18 mouse cellular contexts compared by ENCODE assay signal in the genomic region with DNA sequence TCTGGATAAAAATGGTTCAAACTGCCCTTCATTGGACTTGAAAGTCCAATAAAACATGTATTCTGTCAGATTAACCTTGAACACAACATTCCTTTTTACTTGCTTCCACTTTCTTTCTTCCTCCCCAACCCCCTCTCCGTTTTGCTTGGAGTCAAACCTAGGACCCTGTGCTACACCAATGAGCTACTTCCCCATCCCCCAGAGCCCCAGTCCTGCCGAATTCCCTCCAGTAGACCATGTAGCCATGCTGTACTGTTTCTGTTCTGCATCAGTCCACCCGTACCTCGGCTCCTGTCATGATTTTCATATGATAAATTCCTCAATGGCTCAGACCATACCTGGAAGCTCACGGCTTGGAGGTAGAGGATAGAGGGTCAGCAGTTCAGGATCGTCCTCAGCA. TPM values are rescaled to one million over a fixed set of nuclear protein-coding genes. Genes with fewer than 3 reads are reported as not detected.
DNase-seq lines count a peak whose midpoint lies in the region; ATAC-seq lines count a peak whose summit lies in the region.
"Had no signal": no experiment of that assay in that cellular context is flagged by ENCODE, and none has a peak within 500 bp of the region (broad histone marks: within the 10 kb centered on the region; RNA-seq: fewer than 3 reads in every experiment).

No protein-coding gene starts in this region.

- H3K4me1 ChIP-seq in neural tube, embryonic 11.5 days (ENCODE audit: control insufficient read depth, insufficient read depth, low read length), result peaks cover 8% of the 10 kb centered on the region; the same call in 1 of the 2 replicates
- H3K4me1 ChIP-seq in hindbrain, embryonic 12.5 days, result peaks cover 16% of the 10 kb centered on the region
- H3K4me1 ChIP-seq in midbrain, embryonic 12.5 days, result peaks cover 15% of the 10 kb centered on the region
- peaks cover 10% of the 10 kb centered on the region for H3K4me1 ChIP-seq in neural tube, embryonic 14.5 days (ENCODE audit: control insufficient read depth, insufficient read depth, low read length)
- H3K4me1 ChIP-seq in intestine, embryonic 16.5 days (ENCODE audit: control insufficient read depth, insufficient read depth, low read length), result no peaks in the 10 kb centered on the region
- H3K4me1 ChIP-seq: embryonic facial prominence, embryonic 15.5 days had no signal

- DNase-seq in neural tube, embryonic 11.5 days (ENCODE audit: low spot score), result peak; percentile 17
- no peak for DNase-seq in neural tube, embryonic 10.5 days (ENCODE audit: extremely low spot score, low spot score)
- DNase-seq in lung, postnatal 14 days, result no peak
- DNase-seq in adrenal gland, adult (ENCODE audit: inconsistent age in 2 of 2, low spot score in 1 of 2), result no peak
- DNase-seq: B cell, adult 2 months; heart, adult 2 months; kidney, adult 2 months; kidney, postnatal 25 days; lung, adult 2 months had no signal

- no peak overlapping the region for H3K4me3 ChIP-seq in neural tube, embryonic 11.5 days (ENCODE audit: low read depth, low read length)
- no peak overlapping the region for H3K4me3 ChIP-seq in hindbrain, embryonic 12.5 days
- H3K4me3 ChIP-seq in midbrain, embryonic 12.5 days, result no peak overlapping the region
- H3K4me3 ChIP-seq in neural tube, embryonic 14.5 days (ENCODE audit: low read depth, low read length), result no peak overlapping the region
- H3K4me3 ChIP-seq in intestine, embryonic 16.5 days (ENCODE audit: low read length), result no peak overlapping the region
- H3K4me3 ChIP-seq: embryonic facial prominence, embryonic 15.5 days; heart, adult 2 months; limb, embryonic 10.5 days had no signal

- H3K9ac ChIP-seq in neural tube, embryonic 11.5 days (ENCODE audit: low read length), result no peak overlapping the region
- no peak overlapping the region for H3K9ac ChIP-seq in hindbrain, embryonic 12.5 days
- no peak overlapping the region for H3K9ac ChIP-seq in midbrain, embryonic 12.5 days (replicated peaks)
- no peak overlapping the region for H3K9ac ChIP-seq in neural tube, embryonic 14.5 days (replicated peaks; ENCODE audit: low read depth, low read length)
- no peak overlapping the region for H3K9ac ChIP-seq in intestine, embryonic 16.5 days (ENCODE audit: low read depth, low read length)
- H3K9ac ChIP-seq: embryonic facial prominence, embryonic 15.5 days had no signal

- no peak overlapping the region for H3K4me2 ChIP-seq in neural tube, embryonic 11.5 days (ENCODE audit: low read depth)
- H3K4me2 ChIP-seq in hindbrain, embryonic 12.5 days (replicated peaks), result peak overlapping the region; percentile 40
- H3K4me2 ChIP-seq in midbrain, embryonic 12.5 days (replicated peaks), result peak overlapping the region; percentile 45
- H3K4me2 ChIP-seq in neural tube, embryonic 14.5 days (ENCODE audit: low read depth, low read length), result peak overlapping the region; percentile 33; the same call in 1 of the 2 replicates
- H3K4me2 ChIP-seq in intestine, embryonic 16.5 days (ENCODE audit: low read depth, low read length), result no peak overlapping the region
- H3K4me2 ChIP-seq: embryonic facial prominence, embryonic 15.5 days; liver, embryonic 11.5 days had no signal

- ATAC-seq in neural tube, embryonic 11.5 days (ENCODE audit: insufficient read depth, low FRiP score, low TSS enrichment), result peak; percentile 51; the same call in 1 of the 2 replicates
- peak; percentile 64 for ATAC-seq in hindbrain, embryonic 12.5 days (ENCODE audit: low FRiP score)
- peak; percentile 52 for ATAC-seq in midbrain, embryonic 12.5 days (ENCODE audit: low FRiP score, low read depth)
- ATAC-seq in neural tube, embryonic 14.5 days (ENCODE audit: low read depth), result peak; percentile 69
- ATAC-seq in intestine, embryonic 16.5 days, result no peak
- ATAC-seq: activated CD4-positive, CD25-positive, alpha-beta regulatory T cell, adult 4 months; Patski had no signal

- no peaks in the 10 kb centered on the region for H3K36me3 ChIP-seq in neural tube, embryonic 11.5 days (ENCODE audit: control insufficient read depth, insufficient read depth, low read length)
- H3K36me3 ChIP-seq in hindbrain, embryonic 12.5 days, result no peaks in the 10 kb centered on the region
- H3K36me3 ChIP-seq in midbrain, embryonic 12.5 days, result no peaks in the 10 kb centered on the region
- H3K36me3 ChIP-seq in neural tube, embryonic 14.5 days (ENCODE audit: control insufficient read depth, insufficient read depth, low read length), result no peaks in the 10 kb centered on the region
- no peaks in the 10 kb centered on the region for H3K36me3 ChIP-seq in intestine, embryonic 16.5 days (ENCODE audit: control insufficient read depth, insufficient read depth, low read length)
- H3K36me3 ChIP-seq: embryonic facial prominence, embryonic 15.5 days; limb, embryonic 10.5 days had no signal

- H3K27me3 ChIP-seq in neural tube, embryonic 11.5 days (ENCODE audit: control insufficient read depth, insufficient read depth, low read length), result no peaks in the 10 kb centered on the region
- no peaks in the 10 kb centered on the region for H3K27me3 ChIP-seq in hindbrain, embryonic 12.5 days
- H3K27me3 ChIP-seq in midbrain, embryonic 12.5 days, result 0 out of 2 replicates have a peak, but pooled peaks cover 4% of the 10 kb centered on the region
- no peaks in the 10 kb centered on the region for H3K27me3 ChIP-seq in neural tube, embryonic 14.5 days (ENCODE audit: control insufficient read depth, insufficient read depth, low read length)
- no peaks in the 10 kb centered on the region for H3K27me3 ChIP-seq in intestine, embryonic 16.5 days (replicated peaks; ENCODE audit: control insufficient read depth, insufficient read depth, low read length)
- H3K27me3 ChIP-seq: embryonic facial prominence, embryonic 15.5 days; Patski had no signal

- 64% methylated on average over 6 of the region's 6 CpGs for WGBS in neural tube, embryonic 11.5 days
- 44% methylated on average over 6 of the region's 6 CpGs for WGBS in hindbrain, embryonic 12.5 days
- 50% methylated on average over 6 of the region's 6 CpGs for WGBS in midbrain, embryonic 12.5 days
- WGBS in neural tube, embryonic 14.5 days, result 50% methylated on average over 6 of the region's 6 CpGs
- 72% methylated on average over 6 of the region's 6 CpGs for WGBS in intestine, embryonic 16.5 days

- no peaks in the 10 kb centered on the region for H3K9me3 ChIP-seq in neural tube, embryonic 11.5 days (ENCODE audit: control insufficient read depth, low read length)
- no peaks in the 10 kb centered on the region; the same call in 1 of the 2 replicates for H3K9me3 ChIP-seq in hindbrain, embryonic 12.5 days (replicated peaks)
- H3K9me3 ChIP-seq in midbrain, embryonic 12.5 days, result no peaks in the 10 kb centered on the region; the same call in 1 of the 2 replicates
- H3K9me3 ChIP-seq in neural tube, embryonic 14.5 days (ENCODE audit: control insufficient read depth, low read length), result no peaks in the 10 kb centered on the region
- H3K9me3 ChIP-seq in intestine, embryonic 16.5 days (ENCODE audit: control insufficient read depth, low read length), result 0 out of 2 replicates have a peak, but pooled peaks cover 3% of the 10 kb centered on the region
- H3K9me3 ChIP-seq: embryonic facial prominence, embryonic 15.5 days; limb, embryonic 10.5 days had no signal

- peak overlapping the region; percentile 24; the same call in 1 of the 2 replicates for H3K27ac ChIP-seq in neural tube, embryonic 11.5 days (ENCODE audit: low read depth, low read length)
- H3K27ac ChIP-seq in hindbrain, embryonic 12.5 days, result peak overlapping the region; percentile 79
- peak overlapping the region; percentile 74 for H3K27ac ChIP-seq in midbrain, embryonic 12.5 days (replicated peaks)
- peak overlapping the region; percentile 30; the same call in 1 of the 2 replicates for H3K27ac ChIP-seq in neural tube, embryonic 14.5 days (ENCODE audit: low read depth, low read length)
- no peak overlapping the region for H3K27ac ChIP-seq in intestine, embryonic 16.5 days (ENCODE audit: low read length)
- H3K27ac ChIP-seq: embryonic facial prominence, embryonic 15.5 days; heart, adult 2 months; limb, embryonic 10.5 days had no signal

RNA-seq across cellular contexts. Expression of a gene that starts 32.5 kb away (rescaled TPM):
- 464 and 476 TPM in 2 replicates for polyA plus RNA-seq in neural tube, embryonic 11.5 days (2014; fragmentation: Nextera tagmentation; extraction: Ambion mirVana)
- polyA plus RNA-seq in hindbrain, embryonic 12.5 days (2016; fragmentation: Nextera tagmentation; extraction: Ambion mirVana), result 366 and 400 TPM in 2 replicates
- 429 and 433 TPM in 2 replicates for polyA plus RNA-seq in midbrain, embryonic 12.5 days (2016; fragmentation: Nextera tagmentation; extraction: Ambion mirVana)
- 427 and 462 TPM in 2 replicates for polyA plus RNA-seq in neural tube, embryonic 14.5 days (2014; fragmentation: Nextera tagmentation; extraction: Ambion mirVana)
- polyA plus RNA-seq in intestine, embryonic 16.5 days (2015; fragmentation: Nextera tagmentation; extraction: Ambion mirVana), result 405 and 411 TPM in 2 replicates

Comparison
In these comparisons a context has a peak if more than half of its experiments do, and no peak if none do; other contexts are left out.
1. H3K4me2 ChIP-seq: peak in hindbrain, embryonic 12.5 days (single experiment), midbrain, embryonic 12.5 days (single experiment) and neural tube, embryonic 14.5 days (single experiment); none in neural tube, embryonic 11.5 days (single experiment) and intestine, embryonic 16.5 days (single experiment).